Mouse (Mus musculus) brown adipose tissue, adult 24 weeks (tissue): ENCODE data around the gene Bdh2. TPM values are rescaled to one million over a fixed set of nuclear protein-coding genes. Genes with fewer than 3 reads are reported as not detected.

Experiments
- H3K27ac ChIP-seq: fragments of 200-500 bp; replicated peaks from 2 replicates; pipeline ENCODE4 v1.5.1; 2012; ENCODE audit warnings: low read depth, mild to moderate bottlenecking, low read length
- H3K4me1 ChIP-seq: fragments of 200-500 bp; 2 replicates; pipeline ENCODE4 v1.6.1; 2012; ENCODE audit warnings: low read length, mixed read lengths; ENCODE audit not compliant: control insufficient read depth, insufficient read depth, insufficient read length
- H3K4me3 ChIP-seq: fragments of 200-500 bp; 2 replicates; pipeline ENCODE4 v1.5.1; 2012; ENCODE audit warnings: low read depth, mild to moderate bottlenecking, low read length, moderate library complexity; ENCODE audit not compliant: insufficient read depth
- polyA plus RNA-seq: library from polyadenylated mRNA; stranded (reverse); fragments of >200 nt; gene quantifications from 2 replicates; pipeline ENCODE4 v1.2.4, GENCODE M21; 2012; ENCODE audit not compliant: missing spikeins, insufficient read depth, insufficient read length

Gene Bdh2
- polyA plus RNA-seq, 1 experiment, result 1.7 TPM

DNA sequence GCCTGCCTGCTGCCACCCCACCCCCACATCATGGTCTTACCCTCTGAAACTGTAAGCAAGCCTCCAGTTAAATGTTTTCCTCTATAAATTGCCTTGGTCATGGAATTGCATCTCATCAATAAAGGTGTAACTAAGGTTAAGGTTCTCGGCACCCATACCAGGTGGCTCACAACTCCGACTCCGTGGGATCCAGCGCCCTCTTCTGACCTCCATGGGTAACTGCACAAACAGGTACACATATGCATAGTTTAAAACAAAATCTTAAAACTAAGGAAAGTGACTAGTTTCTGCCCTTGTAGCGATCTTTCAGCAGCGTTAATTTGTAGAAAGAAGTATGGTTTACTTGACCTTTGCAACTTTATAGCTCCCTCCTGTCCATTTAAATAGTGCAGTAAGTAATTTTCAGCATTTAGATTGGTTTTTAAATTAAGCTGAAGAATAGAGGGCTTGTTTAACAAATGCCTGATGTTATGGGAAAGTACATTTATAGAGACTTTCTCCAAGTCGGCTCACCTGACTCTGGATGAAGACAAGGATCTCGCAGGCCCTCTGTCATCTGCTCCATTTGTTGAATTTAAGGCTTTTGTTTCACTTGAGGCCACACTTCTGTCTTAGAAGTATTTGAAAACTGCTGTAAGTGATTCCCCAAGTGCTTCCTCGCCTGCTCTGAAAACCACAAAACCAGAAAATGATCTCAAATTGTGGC, 34.9 kb downstream of the Bdh2 start:
- H3K27ac ChIP-seq, result no peak overlapping the region
- no peak overlapping the region for H3K4me3 ChIP-seq
- H3K4me1 ChIP-seq, result no peaks in the 10 kb centered on the region

DNA sequence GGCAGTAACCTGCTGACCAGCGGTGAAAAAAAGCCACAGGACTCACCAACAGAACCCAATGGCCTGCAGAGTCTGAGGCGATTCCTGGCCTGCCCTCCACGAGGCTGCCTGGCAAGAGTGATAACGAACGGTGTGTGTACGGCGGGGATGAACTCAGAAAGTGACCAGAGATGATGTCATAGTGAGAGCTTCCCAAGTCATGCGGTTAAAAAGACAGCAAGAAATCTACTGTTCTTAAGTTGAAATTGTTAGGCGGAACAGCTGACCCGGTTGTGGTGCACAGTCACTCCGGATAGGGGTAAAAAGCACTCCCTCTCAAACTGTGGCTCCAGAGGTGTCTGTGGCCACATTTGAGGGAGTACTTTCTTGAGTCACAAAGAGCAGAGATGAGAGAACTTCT, 37.3 kb downstream of the Bdh2 start:
- Histone ChIP-seq H3K4me3 (no peak overlapping the region), H3K4me1 (no peaks in the 10 kb centered on the region), H3K27ac (no peak overlapping the region)

DNA sequence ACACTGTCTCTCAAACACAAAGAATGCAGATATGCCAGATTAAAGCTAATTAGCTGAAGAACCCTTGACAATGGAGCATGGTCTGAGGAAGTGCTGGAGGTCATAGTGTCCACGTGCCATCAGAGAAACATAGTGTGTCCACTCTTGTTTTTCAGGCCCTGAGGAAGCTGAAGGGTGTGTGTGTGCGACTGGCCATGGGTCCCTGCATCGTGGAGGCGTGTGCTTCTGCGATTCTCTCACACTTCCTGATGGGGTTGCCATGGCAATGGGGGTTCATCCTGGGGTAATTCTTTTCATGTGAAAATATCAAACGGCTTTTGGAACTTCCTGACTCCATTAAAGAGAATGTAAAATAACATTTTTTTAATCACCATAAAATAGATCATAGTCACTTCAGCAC, 43.3 kb downstream of the Bdh2 start:
- H3K27ac ChIP-seq, result no peak overlapping the region
- H3K4me1 ChIP-seq, result no peaks in the 10 kb centered on the region
- H3K4me3 ChIP-seq, result no peak overlapping the region

DNA sequence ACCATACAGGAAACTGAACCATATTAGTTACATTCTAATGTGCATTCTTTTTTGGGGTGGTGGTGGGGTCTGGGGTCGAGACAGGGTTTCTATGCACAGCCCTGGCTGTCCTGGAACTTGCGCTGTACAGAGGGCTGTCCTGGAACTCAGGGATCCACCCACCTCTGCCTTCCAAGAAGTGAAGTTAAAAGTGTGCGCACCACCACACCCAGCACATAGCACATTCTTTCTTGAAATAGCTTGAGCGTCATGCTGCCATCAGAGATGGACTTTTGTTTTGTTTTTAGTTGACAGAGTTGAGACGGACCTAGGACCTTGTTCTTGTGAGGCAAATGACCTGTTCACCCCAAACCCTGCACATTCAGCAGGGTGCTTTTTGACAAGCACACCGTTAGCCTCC, 46.2 kb downstream of the Bdh2 start:
- Histone ChIP-seq H3K4me3 (no peak overlapping the region), H3K27ac (no peak overlapping the region), H3K4me1 (no peaks in the 10 kb centered on the region)

DNA sequence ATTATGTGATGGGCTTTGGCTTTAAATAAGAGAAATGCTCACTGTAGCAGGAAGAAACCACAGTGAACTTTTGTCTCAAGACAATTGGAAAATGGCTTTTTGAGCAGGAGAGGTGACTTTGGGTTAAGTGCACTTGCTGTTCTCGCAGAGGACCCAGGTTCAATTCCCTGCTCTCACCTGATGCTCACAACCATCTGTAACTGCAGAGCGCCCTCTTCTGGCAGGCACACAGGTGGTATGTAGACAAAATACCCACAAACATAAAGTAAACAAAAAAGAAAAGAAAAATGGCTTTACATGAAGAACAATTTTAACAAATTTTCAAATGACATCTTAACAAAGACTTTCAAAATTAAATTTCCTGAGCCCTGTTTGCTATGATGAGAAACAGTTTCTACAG, 46.6 kb downstream of the Bdh2 start:
- Histone ChIP-seq H3K4me1 (no peaks in the 10 kb centered on the region), H3K27ac (no peak overlapping the region), H3K4me3 (no peak overlapping the region)

DNA sequence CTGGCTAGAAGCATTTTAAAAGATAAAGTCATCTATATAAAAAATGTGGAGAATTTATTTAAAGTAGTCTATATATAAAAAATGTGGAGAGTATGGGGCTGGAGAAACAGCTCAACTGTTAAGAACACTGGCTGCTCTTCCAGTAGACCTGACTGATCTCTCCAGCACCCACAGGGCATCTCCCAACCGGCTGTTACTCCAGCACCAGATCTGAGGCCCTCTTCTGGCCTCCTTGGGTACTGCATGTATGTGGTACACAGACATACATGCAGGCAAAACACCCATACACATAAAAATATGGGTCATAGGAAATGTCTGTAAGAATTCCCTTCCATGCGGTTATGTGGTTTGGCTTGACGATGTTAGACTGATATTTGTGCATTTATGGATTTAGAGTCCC, 47.5 kb downstream of the Bdh2 start:
- Histone ChIP-seq H3K27ac (no peak overlapping the region), H3K4me1 (no peaks in the 10 kb centered on the region), H3K4me3 (no peak overlapping the region)

DNA sequence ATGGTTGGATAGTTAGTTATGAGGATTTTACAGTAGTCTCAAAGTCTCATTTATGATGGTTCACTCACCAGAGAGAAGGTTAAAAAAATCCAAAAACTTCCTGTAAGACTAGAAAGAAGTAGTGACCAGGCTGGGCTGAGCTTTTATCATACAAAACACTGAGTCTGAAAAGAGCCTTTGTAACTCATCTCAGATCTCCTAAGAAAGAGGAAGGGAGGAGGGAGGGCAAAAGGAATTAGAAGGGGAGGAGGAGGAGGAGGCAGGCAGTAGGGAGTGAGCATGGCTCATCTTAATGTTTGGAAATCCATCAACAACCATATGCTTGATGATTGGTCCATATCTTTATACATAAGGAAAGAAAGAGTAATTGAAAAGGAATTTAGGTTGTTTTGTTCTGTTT, 51.7 kb downstream of the Bdh2 start:
- no peaks in the 10 kb centered on the region for H3K4me1 ChIP-seq
- no peak overlapping the region for H3K4me3 ChIP-seq
- H3K27ac ChIP-seq, result no peak overlapping the region

DNA sequence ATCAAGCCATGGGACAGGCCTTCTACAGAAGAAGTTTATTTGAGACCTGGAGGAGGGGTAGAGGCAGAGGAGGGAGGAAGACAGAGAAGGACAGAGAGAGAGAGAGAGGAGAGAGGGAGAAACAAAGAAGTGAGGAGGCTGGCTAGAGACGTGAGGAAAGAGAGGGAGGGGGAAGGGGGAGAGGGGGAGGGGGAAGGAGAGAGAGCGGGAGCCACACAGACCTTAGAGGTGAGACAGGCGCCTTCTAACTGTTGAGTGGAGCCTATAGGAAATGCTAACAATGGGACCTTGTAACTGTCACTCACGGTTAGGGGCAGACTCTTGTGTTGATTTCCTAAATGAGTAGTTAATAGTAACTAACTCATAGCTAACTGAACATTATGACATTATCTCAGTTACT, 52.7 kb downstream of the Bdh2 start:
- Histone ChIP-seq H3K27ac (no peak overlapping the region), H3K4me3 (no peak overlapping the region), H3K4me1 (no peaks in the 10 kb centered on the region)

DNA sequence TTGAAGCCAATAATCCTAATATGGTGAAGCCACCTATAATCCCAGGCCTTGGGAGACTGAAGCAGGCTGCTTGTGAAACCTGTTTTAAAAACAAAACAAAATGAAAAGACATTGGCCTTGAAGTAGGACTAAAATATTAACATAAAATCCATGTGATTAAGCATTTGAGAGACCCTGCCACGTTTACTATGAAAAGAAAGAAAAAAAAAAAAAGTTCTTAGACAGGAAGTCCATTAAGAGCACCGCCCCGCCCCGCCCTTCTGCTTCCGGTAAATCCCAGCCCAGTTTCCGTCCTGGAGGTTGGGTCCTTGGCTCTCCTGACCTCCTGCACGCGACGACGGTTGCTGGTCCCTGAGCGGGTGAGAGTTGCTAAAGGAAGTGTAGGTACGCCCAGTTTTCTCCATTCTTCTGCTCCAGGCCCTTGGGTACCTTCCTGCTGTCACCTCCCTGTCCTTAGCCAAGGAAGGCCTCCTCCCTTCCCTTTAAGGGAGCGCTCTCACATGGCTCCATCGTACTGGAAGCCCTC, 66.8 kb downstream of the Bdh2 start, which contains the start of gene Slc9b1:
Slc9b1 (plus strand) TSS at position 291 of the 526 bp plus-strand sequence.
- H3K4me1 ChIP-seq, result no peaks in the 10 kb centered on the region
- H3K27ac ChIP-seq, result no peak within 1 kb of the TSS
- H3K4me3 ChIP-seq, result no peak within 1 kb of the TSS

DNA sequence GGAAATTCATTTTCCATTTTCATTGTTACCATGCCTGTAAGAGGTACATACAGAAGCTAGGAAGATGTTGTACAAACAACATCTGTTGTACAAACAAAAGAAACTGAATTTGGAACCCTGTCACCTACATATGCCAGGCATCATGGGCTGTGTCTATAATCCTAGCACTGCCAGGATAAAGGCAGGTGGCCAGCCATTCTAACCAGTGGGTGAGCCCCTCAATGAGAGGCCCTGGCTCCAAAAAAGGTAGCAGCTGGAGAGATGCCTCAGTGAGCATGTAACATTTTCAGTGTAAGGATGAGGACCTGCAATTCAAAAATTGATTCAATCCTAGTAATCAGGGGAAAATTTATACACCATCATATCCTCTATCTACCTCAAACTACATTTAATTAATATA, 68.0 kb downstream of the Bdh2 start:
- Histone ChIP-seq H3K4me1 (no peaks in the 10 kb centered on the region), H3K4me3 (no peak overlapping the region), H3K27ac (no peak overlapping the region)

DNA sequence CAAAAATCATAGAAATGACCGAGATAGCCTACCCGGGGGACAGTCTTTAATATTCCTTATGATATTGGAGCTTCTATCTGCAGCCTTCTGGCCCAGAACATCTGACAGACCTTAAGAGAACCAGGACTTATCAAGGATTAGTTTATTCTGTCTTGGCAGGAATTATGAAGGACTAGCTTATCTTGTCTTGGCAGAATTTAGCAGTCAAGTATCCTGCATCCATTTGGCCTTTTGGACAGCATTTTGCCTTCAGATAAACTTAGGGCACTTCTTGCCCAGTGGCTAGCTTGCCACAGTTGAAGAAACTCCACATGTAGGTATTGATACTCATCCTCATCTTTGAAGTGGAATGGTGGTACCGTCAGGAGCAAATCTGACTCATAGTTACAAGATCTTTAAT, 70.8 kb downstream of the Bdh2 start:
- H3K4me3 ChIP-seq, result no peak overlapping the region
- no peak overlapping the region for H3K27ac ChIP-seq
- H3K4me1 ChIP-seq, result no peaks in the 10 kb centered on the region

Other genes starting within 250 kb of the Bdh2 start
- gene Cenpe, start 68.7 kb upstream of the Bdh2 start, polyA plus RNA-seq, result not detected in 2 replicates
- not detected in 2 replicates for gene Slc9b2, start 26.5 kb downstream of the Bdh2 start, polyA plus RNA-seq
- gene Slc9b1, start 66.8 kb downstream of the Bdh2 start, polyA plus RNA-seq, result not detected in 2 replicates
- gene Cisd2, start 142.7 kb downstream of the Bdh2 start, polyA plus RNA-seq, result 23.7 and 29.7 TPM in 2 replicates
- 370 and 426 TPM in 2 replicates for gene Ube2d3, start 156.9 kb downstream of the Bdh2 start, polyA plus RNA-seq
- 5.1 and 8.8 TPM in 2 replicates for gene Manba, start 204.4 kb downstream of the Bdh2 start, polyA plus RNA-seq